19 mouse cellular contexts compared by ENCODE assay signal in genomic region chr1:166900028-166900427, GRCm38 (mm10).
DNase-seq lines count a peak whose midpoint lies in the region; ATAC-seq lines count a peak whose summit lies in the region.
"Had no signal": no experiment of that assay in that cellular context is flagged by ENCODE, and none has a peak within 500 bp of the region (broad histone marks: within the 10 kb centered on the region; RNA-seq: fewer than 3 reads in every experiment).

No protein-coding gene starts in this region.

- H3K4me2 ChIP-seq in hindbrain, embryonic 11.5 days (replicated peaks; ENCODE audit: low read depth, low read length), result no peak overlapping the region
- peak overlapping the region; percentile 7; the same call in 1 of the 2 replicates for H3K4me2 ChIP-seq in lung, embryonic 16.5 days (ENCODE audit: low read depth, low read length)
- no peak overlapping the region for H3K4me2 ChIP-seq in hindbrain, embryonic 13.5 days
- H3K4me2 ChIP-seq in neural tube, embryonic 13.5 days, result no peak overlapping the region
- H3K4me2 ChIP-seq: heart, embryonic 15.5 days had no signal

- 89% methylated on average over 4 of the region's 4 CpGs for WGBS in hindbrain, embryonic 11.5 days
- 95% methylated on average over 4 of the region's 4 CpGs for WGBS in hindbrain, embryonic 10.5 days
- 60% methylated on average over 4 of the region's 4 CpGs for WGBS in lung, embryonic 16.5 days
- WGBS in hindbrain, embryonic 13.5 days, result 87% methylated on average over 4 of the region's 4 CpGs
- WGBS in neural tube, embryonic 13.5 days, result 63% methylated on average over 4 of the region's 4 CpGs

- no peak overlapping the region for H3K27ac ChIP-seq in hindbrain, embryonic 11.5 days (ENCODE audit: low read depth, low read length)
- no peak overlapping the region for H3K27ac ChIP-seq in hindbrain, embryonic 10.5 days
- H3K27ac ChIP-seq in lung, embryonic 16.5 days (ENCODE audit: low read length), result no peak overlapping the region
- no peak overlapping the region; the same call in 1 of the 2 replicates for H3K27ac ChIP-seq in hindbrain, embryonic 13.5 days
- H3K27ac ChIP-seq in neural tube, embryonic 13.5 days (replicated peaks), result peak overlapping the region; percentile 54; the same call in 1 of the 2 replicates
- H3K27ac ChIP-seq: embryonic facial prominence, embryonic 15.5 days; heart, embryonic 15.5 days; kidney, postnatal 0 days; limb, embryonic 15.5 days; liver, embryonic 14.5 days had no signal

- H3K4me1 ChIP-seq in hindbrain, embryonic 11.5 days (replicated peaks; ENCODE audit: control insufficient read depth, insufficient read depth, low read length), result no peaks in the 10 kb centered on the region
- H3K4me1 ChIP-seq in hindbrain, embryonic 10.5 days (replicated peaks), result peaks cover 9% of the 10 kb centered on the region; the same call in 1 of the 2 replicates
- H3K4me1 ChIP-seq in lung, embryonic 16.5 days (replicated peaks; ENCODE audit: control insufficient read depth, insufficient read depth, low read length), result peaks cover 7% of the 10 kb centered on the region
- H3K4me1 ChIP-seq in hindbrain, embryonic 13.5 days (replicated peaks), result peaks cover 17% of the 10 kb centered on the region
- peaks cover 18% of the 10 kb centered on the region for H3K4me1 ChIP-seq in neural tube, embryonic 13.5 days (replicated peaks)

- no peak overlapping the region for H3K9ac ChIP-seq in hindbrain, embryonic 11.5 days (ENCODE audit: low read depth, low read length)
- H3K9ac ChIP-seq in lung, embryonic 16.5 days (ENCODE audit: low read length), result no peak overlapping the region
- H3K9ac ChIP-seq in hindbrain, embryonic 13.5 days, result no peak overlapping the region
- H3K9ac ChIP-seq in neural tube, embryonic 13.5 days, result no peak overlapping the region
- H3K9ac ChIP-seq: embryonic facial prominence, embryonic 15.5 days; heart, embryonic 15.5 days; limb, embryonic 15.5 days; liver, embryonic 14.5 days had no signal

- H3K27me3 ChIP-seq in hindbrain, embryonic 11.5 days (ENCODE audit: control insufficient read depth, insufficient read depth, low read length), result no peaks in the 10 kb centered on the region
- H3K27me3 ChIP-seq in hindbrain, embryonic 10.5 days (ENCODE audit: insufficient read depth, poor library complexity, severe bottlenecking), result no peaks in the 10 kb centered on the region
- no peaks in the 10 kb centered on the region for H3K27me3 ChIP-seq in lung, embryonic 16.5 days (ENCODE audit: control insufficient read depth, insufficient read depth, low read depth, low read length)
- H3K27me3 ChIP-seq in hindbrain, embryonic 13.5 days, result no peaks in the 10 kb centered on the region
- H3K27me3 ChIP-seq in neural tube, embryonic 13.5 days, result no peaks in the 10 kb centered on the region
- H3K27me3 ChIP-seq: embryonic facial prominence, embryonic 15.5 days; limb, embryonic 15.5 days; Patski had no signal

- no peaks in the 10 kb centered on the region for H3K36me3 ChIP-seq in hindbrain, embryonic 11.5 days (ENCODE audit: control insufficient read depth, insufficient read depth, low read length)
- no peaks in the 10 kb centered on the region for H3K36me3 ChIP-seq in hindbrain, embryonic 10.5 days
- H3K36me3 ChIP-seq in lung, embryonic 16.5 days (ENCODE audit: control insufficient read depth, insufficient read depth, low read length), result no peaks in the 10 kb centered on the region
- H3K36me3 ChIP-seq in hindbrain, embryonic 13.5 days, result no peaks in the 10 kb centered on the region
- H3K36me3 ChIP-seq in neural tube, embryonic 13.5 days, result no peaks in the 10 kb centered on the region
- H3K36me3 ChIP-seq: embryonic facial prominence, embryonic 15.5 days; G1E; heart, embryonic 15.5 days; limb, embryonic 15.5 days had no signal

- no peak overlapping the region for H3K4me3 ChIP-seq in hindbrain, embryonic 11.5 days (ENCODE audit: low read depth, low read length)
- H3K4me3 ChIP-seq in hindbrain, embryonic 10.5 days, result no peak overlapping the region
- H3K4me3 ChIP-seq in lung, embryonic 16.5 days (ENCODE audit: low read length), result no peak overlapping the region
- no peak overlapping the region for H3K4me3 ChIP-seq in hindbrain, embryonic 13.5 days
- H3K4me3 ChIP-seq in neural tube, embryonic 13.5 days, result no peak overlapping the region
- H3K4me3 ChIP-seq: embryonic facial prominence, embryonic 15.5 days; heart, embryonic 15.5 days; limb, embryonic 15.5 days had no signal

- H3K9me3 ChIP-seq in hindbrain, embryonic 11.5 days (ENCODE audit: control insufficient read depth, low read length), result no peaks in the 10 kb centered on the region
- H3K9me3 ChIP-seq in hindbrain, embryonic 10.5 days, result no peaks in the 10 kb centered on the region
- no peaks in the 10 kb centered on the region for H3K9me3 ChIP-seq in lung, embryonic 16.5 days (ENCODE audit: control insufficient read depth, low read length)
- no peaks in the 10 kb centered on the region for H3K9me3 ChIP-seq in hindbrain, embryonic 13.5 days
- no peaks in the 10 kb centered on the region for H3K9me3 ChIP-seq in neural tube, embryonic 13.5 days
- H3K9me3 ChIP-seq: embryonic facial prominence, embryonic 15.5 days; heart, embryonic 15.5 days; limb, embryonic 15.5 days had no signal

- ATAC-seq in hindbrain, embryonic 11.5 days (ENCODE audit: low FRiP score), result peak; percentile 8; the same call in 1 of the 2 replicates
- no peak for ATAC-seq in lung, embryonic 16.5 days (ENCODE audit: low read depth)
- ATAC-seq in hindbrain, embryonic 13.5 days (ENCODE audit: low FRiP score), result 0 out of 2 replicates have a peak, but pooled peaks have one; percentile 10
- ATAC-seq in neural tube, embryonic 13.5 days (ENCODE audit: low read depth), result no peak
- ATAC-seq: Patski had no signal

- DNase-seq in hindbrain, embryonic 11.5 days (ENCODE audit: low spot score), result no peak
- no peak for DNase-seq in hindbrain, embryonic 10.5 days (ENCODE audit: low spot score)
- DNase-seq in lung, postnatal 14 days, result no peak
- DNase-seq in heart, adult 8-10 months (ENCODE audit: low spot score), result no peak
- DNase-seq in cerebellum, postnatal 25 days, result no peak
- DNase-seq: adrenal gland, postnatal 36 days; cerebellum, adult 9-11 months; layer of hippocampus, adult 9-11 months; lung, postnatal 4 days had no signal

Comparison
In these comparisons a context has a peak if more than half of its experiments do, and no peak if none do; other contexts are left out.
1. ATAC-seq: peak in hindbrain, embryonic 11.5 days (single experiment) and hindbrain, embryonic 13.5 days (single experiment); none in lung, embryonic 16.5 days (single experiment) and neural tube, embryonic 13.5 days (single experiment).